Mouse (Mus musculus) ES-E14 (cell line): Measurements from ENCODE around the gene Rfng. TPM values are rescaled to one million over a fixed set of nuclear protein-coding genes. Genes with fewer than 3 reads are reported as not detected.

Experiments
- DNase-seq: peaks from one replicate; pipeline ENCODE4 v3.0.0-alpha.2; 2013; ENCODE audit warnings: low read depth, low spot score
- H3K27ac ChIP-seq: 2 replicates; pipeline ENCODE4 v1.5.1; 2012; ENCODE audit warnings: low read depth, mild to moderate bottlenecking, low read length, moderate library complexity, mixed read lengths; ENCODE audit not compliant: poor library complexity, insufficient read depth, severe bottlenecking
- H3K36me3 ChIP-seq: 2 replicates; pipeline ENCODE4 v1.6.1; 2012; ENCODE audit warnings: mild to moderate bottlenecking, low read length, moderate library complexity, mixed read lengths; ENCODE audit not compliant: control insufficient read depth, poor library complexity, insufficient read depth, severe bottlenecking
- H3K4me1 ChIP-seq, 2 experiments: fragments of 150-350 bp in 1 of 2; sonication (generic) in 1 of 2; 2 replicates each; pipeline ENCODE4 v1.6.1; 2012; ENCODE audit warnings: low read length in 2 of 2, mild to moderate bottlenecking in 1 of 2, mixed read lengths in 1 of 2; ENCODE audit not compliant: control insufficient read depth in 2 of 2, insufficient read depth in 2 of 2, poor library complexity in 1 of 2
- H3K4me3 ChIP-seq, 2 experiments: fragments of 150-350 bp in 1 of 2; sonication (generic) in 1 of 2; 2 replicates each; pipeline ENCODE4 v1.5.1; 2012; ENCODE audit warnings: low read length in 2 of 2, low read depth in 1 of 2, mild to moderate bottlenecking in 1 of 2, mixed read lengths in 1 of 2; ENCODE audit not compliant: insufficient read depth in 1 of 2, poor library complexity in 1 of 2, severe bottlenecking in 1 of 2
- H3K9ac ChIP-seq: 2 replicates; pipeline ENCODE4 v1.6.1; 2012; ENCODE audit warnings: low read depth, mild to moderate bottlenecking, low read length, mixed read lengths; ENCODE audit not compliant: poor library complexity, insufficient read depth, severe bottlenecking
- H3K9me3 ChIP-seq: fragments of 150-350 bp; sonication (generic); 2 replicates; pipeline ENCODE4 v1.6.1; 2012; ENCODE audit warnings: low read depth, mild to moderate bottlenecking, low read length; ENCODE audit not compliant: control insufficient read depth, insufficient read depth
- CHD2 ChIP-seq: IDR thresholded peaks from 2 replicates; pipeline ENCODE4 v1.6.1; 2014; ENCODE audit warnings: mild to moderate bottlenecking, low read depth, low read length, inconsistent platforms
- HCFC1 ChIP-seq: IDR thresholded peaks from 2 replicates; pipeline ENCODE4 v1.6.1; 2012; ENCODE audit warnings: low read length, inconsistent platforms, borderline replicate concordance; ENCODE audit not compliant: insufficient read depth
- MAFK ChIP-seq: IDR thresholded peaks from 2 replicates; pipeline ENCODE4 v1.6.1; 2014; ENCODE audit warnings: mild to moderate bottlenecking, low read depth, low read length, inconsistent platforms; ENCODE audit not compliant: insufficient read depth
- ZC3H11A ChIP-seq: IDR thresholded peaks from 2 replicates; pipeline ENCODE4 v1.6.1; 2012; ENCODE audit warnings: low read depth, mild to moderate bottlenecking, inconsistent platforms, low read length, borderline replicate concordance
- ZNF384 ChIP-seq: IDR thresholded peaks from 2 replicates; pipeline ENCODE4 v1.6.1; 2012; ENCODE audit warnings: low read depth, low read length, inconsistent platforms
- in situ Hi-C, 2 experiments: fragments of 600-800 bp; cut with MboI; formaldehyde crosslinking; loops; one replicate each; pipeline ENCODE4 v1.15.1; 2025; ENCODE audit warnings: low sequenced_read_pairs in 2 of 2, inconsistent platforms in 1 of 2; ENCODE audit not compliant: unreplicated experiment in 2 of 2
- total RNA-seq: library from RNA; depleted of rRNA; stranded (reverse); fragments of 300-350 nt; gene quantifications from 2 replicates; pipeline ENCODE4 v1.2.3, GENCODE M21; 2012

Rfng gene
- total RNA-seq, 1 experiment: 18.8 TPM

- H3K27ac ChIP-seq: no peak overlapping the region
- DNase-seq: no peak
- in situ Hi-C loops: no loop called here
- TF ChIP-seq CHD2: no peak
- no peak overlapping the region for H3K9ac ChIP-seq
- H3K4me3 ChIP-seq: no peak overlapping the region
- peaks cover 4 to 17% of the 10 kb centered on the region in 2 experiments; a peak in 2 of 4 replicates for H3K4me1 ChIP-seq
- H3K36me3 ChIP-seq: no peaks in the 10 kb centered on the region; the same call in 1 of the 2 replicates
- no peaks in the 10 kb centered on the region for H3K9me3 ChIP-seq
Measured at GRCm38 (mm10) chr11:120829757-120830532, 45.9 kb upstream of the Rfng start.

- H3K4me3 ChIP-seq: no peak overlapping the region
- in situ Hi-C loops: no loop called here
- no peaks in the 10 kb centered on the region for H3K9me3 ChIP-seq
- no peak overlapping the region for H3K27ac ChIP-seq
- TF ChIP-seq HCFC1 (no peak), MAFK (no peak), ZC3H11A (no peak), CHD2 (no peak), ZNF384 (no peak)
- no peaks in the 10 kb centered on the region; the same call in 1 of the 2 replicates for H3K36me3 ChIP-seq
- no peak for DNase-seq
- H3K4me1 ChIP-seq: peaks cover 4 to 17% of the 10 kb centered on the region in 2 experiments; a peak in 2 of 4 replicates
- no peak overlapping the region for H3K9ac ChIP-seq
Measured at GRCm38 (mm10) chr11:120828416-120828815, 44.4 kb upstream of the Rfng start.

DNA sequence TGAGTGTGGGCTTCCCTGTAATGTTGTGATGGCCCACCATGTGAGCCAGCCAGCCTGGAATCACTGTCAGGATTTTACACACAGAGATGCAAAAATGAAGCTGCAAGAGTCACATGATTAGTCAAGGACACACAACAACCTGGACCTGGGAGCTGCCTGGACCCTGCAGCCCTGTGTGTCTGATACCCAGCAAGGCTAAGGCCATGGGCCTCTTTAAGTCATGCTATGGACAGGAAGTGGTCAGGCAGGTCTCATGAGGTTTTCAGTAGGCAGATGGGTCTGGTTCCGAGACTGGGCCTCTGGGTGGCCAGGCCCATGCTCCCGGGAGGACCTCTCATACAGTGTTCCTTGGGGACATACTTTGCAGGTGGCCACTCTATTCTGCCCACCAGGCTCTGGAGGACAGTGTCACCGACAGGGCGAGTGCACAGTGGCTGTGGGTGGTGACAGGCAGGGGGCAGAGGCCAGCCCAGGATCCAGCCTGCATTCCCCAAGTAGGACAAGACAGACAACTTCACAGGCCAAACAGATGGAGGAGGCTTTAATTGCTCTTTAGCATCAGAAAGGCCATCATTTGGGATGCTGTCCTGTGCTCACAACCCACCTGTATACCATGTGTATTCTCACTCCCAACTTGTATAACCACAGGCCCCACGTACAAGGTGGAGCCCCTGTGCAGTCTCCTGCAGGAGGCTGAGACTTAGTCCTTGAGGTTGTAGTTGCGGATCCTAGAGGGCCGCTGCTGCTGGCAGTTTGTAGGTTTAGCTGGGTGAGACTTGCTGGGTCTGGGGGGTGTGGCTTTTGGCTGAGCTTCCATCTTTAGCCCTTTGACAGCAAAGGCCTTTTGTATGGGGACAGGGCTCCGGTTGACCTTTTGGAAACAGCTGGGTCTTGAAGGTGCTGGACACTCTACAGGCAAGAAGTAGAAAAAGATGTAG lies 42.3 kb upstream of the Rfng start:
- TF ChIP-seq ZNF384: no peak
- no peak for TF ChIP-seq HCFC1
- no peak for TF ChIP-seq ZC3H11A
- TF ChIP-seq CHD2: no peak
- Histone ChIP-seq H3K9me3 (no peaks in the 10 kb centered on the region), H3K9ac (no peak overlapping the region), H3K27ac (no peak overlapping the region), H3K4me1 (peaks cover 4 to 31% of the 10 kb centered on the region in 2 experiments; a peak in 3 of 4 replicates), H3K36me3 (peaks cover 12% of the 10 kb centered on the region), H3K4me3 (no peak overlapping the region)
- DNase-seq: no peak
- in situ Hi-C loops: no loop called here

- Histone ChIP-seq H3K9ac (no peak overlapping the region; the same call in 1 of the 2 replicates), H3K36me3 (peaks cover 21% of the 10 kb centered on the region), H3K4me1 (peaks cover 4 to 31% of the 10 kb centered on the region in 2 experiments; a peak in 3 of 4 replicates), H3K9me3 (no peaks in the 10 kb centered on the region), H3K27ac (no peak overlapping the region), H3K4me3 (peak overlapping the region in 1 of 2 experiments; percentile 79; a peak in 1 of 4 replicates)
- no peak for TF ChIP-seq ZNF384
- no peak for TF ChIP-seq CHD2
- no peak for TF ChIP-seq ZC3H11A
- TF ChIP-seq HCFC1: no peak
- no peak for TF ChIP-seq MAFK
- in situ Hi-C loops: no loop called here
- no peak for DNase-seq
Measured at GRCm38 (mm10) chr11:120825289-120825863, 41.4 kb upstream of the Rfng start.
